Mouse (Mus musculus) gastrocnemius, adult 8-10 months (tissue): Measurements from ENCODE around the gene Bloc1s1. TPM values are rescaled to one million over a fixed set of nuclear protein-coding genes. Genes with fewer than 3 reads are reported as not detected.
A peak's percentile ranks its signal among the peaks of the same experiment; 100 is the strongest.

Source experiments
- DNase-seq, 2 experiments: peaks; one replicate each; pipeline ENCODE4 v3.0.0; 2022; ENCODE audit warnings: low spot score in 2 of 2
- total RNA-seq, 4 experiments: library from RNA; stranded (reverse); gene quantifications; 2 replicates each; pipeline ENCODE4 v1.2.4; 2022

The Bloc1s1 gene
- total RNA-seq, 4 experiments from 2014 or later: 119 to 153 (median 140) TPM

- DNase-seq: peak; percentile 87 to 91
Measured at GRCm38 (mm10) chr10:128909567-128910028, 14.2 kb downstream of the Bloc1s1 start.

GRCm38 (mm10) chr10:128908778-128909448, 14.9 kb downstream of the Bloc1s1 start:
- no peak for DNase-seq

- DNase-seq: no peak
Measured at GRCm38 (mm10) chr10:128904812-128905211, 19.0 kb downstream of the Bloc1s1 start.

GRCm38 (mm10) chr10:128902409-128902988, 21.3 kb downstream of the Bloc1s1 start:
- DNase-seq: no peak

- DNase-seq: no peak
Measured at GRCm38 (mm10) chr10:128901409-128901808, 22.4 kb downstream of the Bloc1s1 start.

- no peak for DNase-seq
Measured at GRCm38 (mm10) chr10:128900698-128901097, 23.1 kb downstream of the Bloc1s1 start, which contains the start of gene Cd63. TSS of gene Cd63 (plus strand) at chr10:128900989.

- DNase-seq: no peak
Measured at GRCm38 (mm10) chr10:128899759-128900490, 23.9 kb downstream of the Bloc1s1 start.

- DNase-seq: no peak
Measured at GRCm38 (mm10) chr10:128897501-128897900, 26.3 kb downstream of the Bloc1s1 start.

GRCm38 (mm10) chr10:128896807-128897206, 27.0 kb downstream of the Bloc1s1 start:
- DNase-seq: no peak

GRCm38 (mm10) chr10:128895952-128896693, 27.7 kb downstream of the Bloc1s1 start:
- DNase-seq: no peak

- DNase-seq: peak in 1 of 2 experiments; percentile 48
Measured at GRCm38 (mm10) chr10:128895437-128895836, 28.4 kb downstream of the Bloc1s1 start.

GRCm38 (mm10) chr10:128892246-128892645, 31.6 kb downstream of the Bloc1s1 start:
- DNase-seq: no peak

- DNase-seq: no peak
Measured at GRCm38 (mm10) chr10:128891296-128892094, 32.3 kb downstream of the Bloc1s1 start, which contains the start of gene Gdf11. TSS of gene Gdf11 (minus strand) at chr10:128891718.

GRCm38 (mm10) chr10:128890383-128891295, 33.2 kb downstream of the Bloc1s1 start:
- no peak for DNase-seq

- DNase-seq: no peak
Measured at GRCm38 (mm10) chr10:128889846-128890245, 34.0 kb downstream of the Bloc1s1 start.

GRCm38 (mm10) chr10:128888941-128889827, 34.7 kb downstream of the Bloc1s1 start:
- no peak for DNase-seq

GRCm38 (mm10) chr10:128882067-128882466, 41.8 kb downstream of the Bloc1s1 start:
- DNase-seq: no peak

GRCm38 (mm10) chr10:128878811-128879210, 45.0 kb downstream of the Bloc1s1 start:
- no peak for DNase-seq
